Mouse (Mus musculus) liver, adult 2 months (tissue): Measurements from ENCODE around the gene Tctex1d2.
"Not testable (repeated sequence)": the region's sequence is repeated elsewhere in the genome, so short reads cannot be mapped to it uniquely, and the experiment has no call there.

Experiments
- CTCF ChIP-seq: fragments of 200-500 bp; IDR thresholded peaks from 2 replicates; pipeline ENCODE4 v1.5.1; 2011; ENCODE audit warnings: low read depth, low read length, control low read depth
- POLR2A ChIP-seq: fragments of 200-500 bp; IDR thresholded peaks from 2 replicates; pipeline ENCODE4 v1.6.1; 2011; ENCODE audit warnings: low read length, control low read depth; ENCODE audit not compliant: insufficient read depth; ENCODE audit errors: extremely low read depth

DNA sequence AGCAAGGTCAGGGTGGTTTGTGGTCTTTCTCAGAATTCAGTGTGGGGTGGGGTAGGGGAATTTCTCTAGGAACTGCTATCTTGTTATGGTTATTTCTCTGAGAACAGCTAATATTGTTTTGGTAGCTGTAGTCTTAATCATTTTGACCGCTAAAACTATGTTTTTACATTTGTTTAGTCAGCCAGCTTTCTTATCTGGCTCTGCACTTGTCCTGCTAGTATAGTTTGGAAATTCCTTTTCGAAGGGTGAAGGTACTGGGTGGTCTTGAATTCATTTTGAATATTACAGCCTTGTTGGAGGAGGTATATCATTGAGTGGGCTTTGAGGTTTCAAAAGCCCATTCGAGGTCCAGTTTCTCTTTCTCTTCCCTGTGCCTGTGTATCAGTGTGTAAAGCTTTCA, 25.1 kb downstream of the Tctex1d2 start:
- TF ChIP-seq CTCF, POLR2A: not testable (repeated sequence)
